Mouse (Mus musculus) G1E-ER4 (cell line): Measurements from ENCODE around the gene Apobec2. TPM values are rescaled to one million over a fixed set of nuclear protein-coding genes. Genes with fewer than 3 reads are reported as not detected.

Experiments used
- GATA1 ChIP-seq: IDR thresholded peaks from one replicate; pipeline ENCODE4 v1.8.0; 2012; ENCODE audit warnings: low read length, inconsistent platforms
- polyA plus RNA-seq: library from polyadenylated mRNA; stranded (reverse); fragments of >175 nt; gene quantifications from 2 replicates; pipeline ENCODE4 v1.2.3, GENCODE M21; 2012

Apobec2 gene
- polyA plus RNA-seq, 1 experiment: 0.14 TPM

GRCm38 (mm10) chr17:48401710-48402109, 31.0 kb downstream of the Apobec2 start:
- no peak for TF ChIP-seq GATA1

- no peak for TF ChIP-seq GATA1
Observed at GRCm38 (mm10) chr17:48392616-48393015, 40.1 kb downstream of the Apobec2 start.

GRCm38 (mm10) chr17:48391446-48391845, 41.3 kb downstream of the Apobec2 start:
- TF ChIP-seq GATA1: no peak

- TF ChIP-seq GATA1: no peak
Observed at GRCm38 (mm10) chr17:48389442-48389841, 43.3 kb downstream of the Apobec2 start.

- TF ChIP-seq GATA1: no peak
Observed at GRCm38 (mm10) chr17:48388666-48389065, 44.1 kb downstream of the Apobec2 start.

GRCm38 (mm10) chr17:48385786-48386461, 46.8 kb downstream of the Apobec2 start:
- no peak for TF ChIP-seq GATA1

- no peak for TF ChIP-seq GATA1
Observed at GRCm38 (mm10) chr17:48379050-48379449, 53.7 kb downstream of the Apobec2 start.

- TF ChIP-seq GATA1: no peak
Observed at GRCm38 (mm10) chr17:48376102-48376501, 56.6 kb downstream of the Apobec2 start.

GRCm38 (mm10) chr17:48372987-48373386, 59.7 kb downstream of the Apobec2 start:
- TF ChIP-seq GATA1: no peak

GRCm38 (mm10) chr17:48371621-48372020, 61.1 kb downstream of the Apobec2 start:
- TF ChIP-seq GATA1: no peak

Other genes with a start within 250 kb of the Apobec2 start
- gene Trem1, start 200.2 kb downstream of the Apobec2 start, polyA plus RNA-seq: not detected in 2 replicates
- gene Trem3, start 185.2 kb downstream of the Apobec2 start, polyA plus RNA-seq: not detected in 2 replicates
- 0.05 TPM in 1 of 2 replicates, not detected in the other for gene Treml4, start 168.6 kb downstream of the Apobec2 start, polyA plus RNA-seq
- 15.1 and 15.2 TPM in 2 replicates for gene Treml2, start 133.4 kb downstream of the Apobec2 start, polyA plus RNA-seq
- gene B430306N03Rik, start 116.8 kb downstream of the Apobec2 start, polyA plus RNA-seq: 0.02 TPM in 2 replicates
- gene Trem2, start 86.5 kb downstream of the Apobec2 start, polyA plus RNA-seq: 1.1 and 1.2 TPM in 2 replicates
- 2.2 and 2.9 TPM in 2 replicates for gene Treml1, start 73.0 kb downstream of the Apobec2 start, polyA plus RNA-seq
- 45.8 and 46.5 TPM in 2 replicates for gene Nfya, start 23.0 kb downstream of the Apobec2 start, polyA plus RNA-seq
- gene Oard1, start 22.9 kb downstream of the Apobec2 start, polyA plus RNA-seq: 4.5 and 5.3 TPM in 2 replicates
- 18.2 and 49.1 TPM in 2 replicates for gene Tspo2, start 18.6 kb upstream of the Apobec2 start, polyA plus RNA-seq
- 2.2 TPM in 2 replicates for gene Unc5cl, start 22.0 kb upstream of the Apobec2 start, polyA plus RNA-seq